Mouse (Mus musculus) heart, adult 18-20 months (tissue): Measurements from ENCODE around the gene Mmrn2. TPM values are rescaled to one million over a fixed set of nuclear protein-coding genes. Genes with fewer than 3 reads are reported as not detected.
"Not testable (repeated sequence)": the region's sequence is repeated elsewhere in the genome, so short reads cannot be mapped to it uniquely, and the experiment has no call there.

Experiments used
- DNase-seq, 2 experiments: peaks; one replicate each; pipeline ENCODE4 v3.0.0; 2021 to 2022; ENCODE audit warnings: mixed read lengths in 1 of 2
- total RNA-seq, 2 experiments: library from RNA; stranded (reverse); gene quantifications; 2 replicates each; pipeline ENCODE4 v1.2.3; 2021

Mmrn2 gene
- total RNA-seq, 2 experiments from 2014 or later, result 30.1 to 30.7 TPM

DNA sequence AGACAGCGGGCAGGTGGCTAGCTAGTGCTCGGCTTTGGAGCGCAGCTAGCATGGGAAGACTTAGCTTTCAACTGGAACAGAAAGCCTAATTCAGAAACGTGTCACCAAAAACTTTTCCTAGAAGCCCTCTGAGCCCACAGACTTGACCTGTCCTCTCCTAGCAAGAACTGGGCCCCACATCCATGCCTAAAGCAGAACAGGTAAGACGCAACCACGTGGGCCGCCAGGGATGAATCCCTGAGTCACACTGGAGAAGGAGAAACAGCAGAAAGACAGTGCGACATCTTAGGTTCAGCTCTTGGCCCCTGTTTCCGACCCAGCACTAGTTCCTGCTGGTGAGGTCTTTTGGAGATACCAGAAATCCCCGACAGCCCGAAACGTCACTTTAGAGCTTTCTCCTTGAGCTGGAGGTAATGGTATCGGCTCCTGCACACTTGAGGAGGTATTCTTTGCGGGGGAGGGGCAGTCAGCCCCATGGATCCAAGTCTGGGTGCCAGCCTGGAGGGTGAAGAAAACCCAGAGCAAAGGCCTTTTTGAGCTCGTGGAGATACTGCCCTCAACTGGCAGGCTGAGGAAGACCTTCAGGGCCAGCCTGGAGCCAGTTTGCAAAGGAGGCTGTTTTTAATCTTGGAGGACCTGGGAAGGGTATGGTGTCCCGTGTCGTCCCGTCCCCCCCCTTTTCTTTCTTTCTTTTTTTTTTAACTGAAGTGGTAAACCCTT is 12.4 kb upstream of the Mmrn2 start:
- peak; percentile 78 to 79 for DNase-seq

DNA sequence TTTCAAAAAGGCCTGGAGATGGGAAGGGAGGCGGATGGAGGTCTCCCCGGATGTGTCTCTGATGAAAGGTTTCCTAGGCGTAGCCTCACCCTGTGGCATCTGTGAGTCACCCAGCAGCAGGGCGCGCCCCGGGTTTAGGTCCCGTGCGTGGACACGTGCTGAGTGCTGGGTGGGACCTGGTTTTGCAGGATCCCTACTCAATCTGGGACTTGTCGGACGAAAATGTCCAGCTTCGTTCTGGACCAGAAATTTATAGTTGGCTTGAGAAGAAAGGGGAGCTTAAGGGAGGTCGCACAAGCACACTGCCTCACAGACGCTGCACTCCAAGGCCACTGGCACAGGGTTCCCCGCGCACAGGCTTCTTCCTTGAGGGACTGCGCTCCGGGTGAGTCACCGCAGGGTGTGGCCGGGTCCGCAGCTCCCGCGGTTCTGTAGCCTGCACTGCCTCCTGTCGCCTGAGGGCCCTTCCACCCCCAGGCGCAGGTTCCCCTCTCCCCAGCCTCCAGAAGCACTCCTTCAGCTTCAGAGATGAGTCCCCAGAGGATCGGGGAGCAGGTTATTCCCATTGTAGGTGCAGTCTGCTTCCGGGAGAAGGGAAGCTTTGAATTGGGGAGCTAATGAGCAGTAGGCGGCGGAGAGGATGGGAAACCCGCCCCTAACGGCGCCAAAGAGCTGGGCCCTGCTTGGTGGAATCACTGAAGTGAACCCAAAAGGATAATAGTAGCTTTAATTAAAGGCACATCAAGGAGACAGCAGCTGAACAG is 11.6 kb upstream of the Mmrn2 start:
- peak; percentile 86 to 89 for DNase-seq

DNA sequence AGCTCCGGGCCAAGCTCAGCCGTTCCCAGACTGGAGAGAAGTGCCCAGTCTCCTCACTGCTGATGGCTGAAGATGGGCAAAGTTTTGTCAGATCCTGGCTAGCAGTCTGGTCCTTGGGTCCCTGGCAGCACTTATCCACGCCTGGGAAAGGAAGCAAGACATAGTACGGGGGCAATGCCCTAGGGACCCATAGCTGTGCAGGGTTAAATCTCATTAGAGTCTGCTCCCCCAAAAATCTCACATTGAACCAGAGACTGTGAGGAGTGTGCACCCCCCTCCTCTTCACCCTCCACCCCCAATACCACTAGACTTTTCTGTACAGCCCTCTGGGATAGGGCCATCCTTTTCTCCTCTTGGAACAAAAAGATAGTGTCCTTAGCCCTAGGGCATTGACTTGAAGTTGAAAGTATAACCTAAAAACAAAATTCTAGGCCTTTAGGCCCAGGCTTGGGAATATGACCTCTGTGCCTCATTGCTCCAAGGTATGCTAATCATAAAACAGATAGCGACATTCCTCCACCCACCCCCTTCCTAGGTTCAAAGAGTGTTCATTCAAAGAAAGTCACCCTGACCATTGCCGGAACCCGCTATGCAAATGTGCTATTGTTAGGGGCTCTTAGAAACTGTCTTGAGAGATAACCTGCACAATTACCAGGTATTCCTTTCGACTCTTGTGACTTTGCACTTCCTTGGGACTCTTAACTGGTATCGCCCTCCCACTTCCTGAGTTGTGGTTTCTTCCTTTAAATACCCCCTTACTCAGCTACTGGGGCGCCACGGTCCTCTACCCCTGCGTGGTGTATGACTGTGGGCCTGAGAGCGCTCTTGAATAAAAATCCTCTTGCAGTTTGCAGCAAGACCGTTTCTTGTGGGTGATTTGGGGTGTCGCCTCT is 10.8 kb upstream of the Mmrn2 start:
- not testable (repeated sequence) for DNase-seq

GRCm38 (mm10) chr14:34365147-34365507 is 10.1 kb upstream of the Mmrn2 start:
- DNase-seq, result no peak

GRCm38 (mm10) chr14:34370203-34370602 is 5.1 kb upstream of the Mmrn2 start:
- DNase-seq, result no peak

- DNase-seq, result no peak
These were observed 4.3 kb upstream of the Mmrn2 start for GRCm38 (mm10) chr14:34370921-34371320.

DNA sequence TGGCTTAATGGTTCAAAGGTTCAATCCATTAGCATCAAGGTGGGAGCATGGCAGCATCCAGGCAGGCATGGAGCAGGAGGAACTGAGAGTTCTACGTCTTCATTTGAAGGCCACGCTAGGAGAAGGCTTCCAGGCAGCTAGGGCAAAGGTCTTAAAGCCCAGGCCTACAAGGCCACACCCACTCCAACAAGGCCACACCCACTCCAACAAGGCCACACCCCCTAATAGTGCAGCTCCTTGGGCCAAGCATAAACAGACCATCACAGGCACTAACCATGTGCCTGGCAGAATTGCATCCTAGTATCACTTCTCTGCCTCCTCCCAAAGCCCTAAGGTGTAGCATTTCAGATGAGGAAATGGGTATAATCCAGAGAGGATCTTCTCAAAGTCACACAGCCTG is 3.5 kb upstream of the Mmrn2 start:
- DNase-seq, result no peak

GRCm38 (mm10) chr14:34372646-34373045 is 2.6 kb upstream of the Mmrn2 start:
- DNase-seq, result peak; percentile 65 to 82

DNA sequence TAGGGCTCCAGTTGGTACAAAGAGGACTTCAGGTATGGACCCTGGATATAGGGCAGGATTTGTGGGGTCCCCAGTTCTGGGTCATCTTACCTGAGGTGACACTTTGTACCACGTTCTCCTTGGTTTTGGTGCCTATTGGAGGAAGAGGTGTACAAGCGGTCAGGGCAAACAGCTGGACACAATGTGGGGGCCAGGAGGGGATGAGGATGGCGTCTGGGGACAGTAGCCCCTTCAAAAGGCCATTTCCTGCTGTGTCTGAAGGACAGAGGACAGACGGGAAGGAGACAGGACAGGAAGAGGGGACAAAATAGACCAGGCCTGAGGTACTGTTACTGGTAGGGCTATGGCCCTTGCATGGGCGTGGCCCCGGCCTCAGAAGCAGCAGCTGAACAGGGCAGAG is 1.7 kb upstream of the Mmrn2 start:
- DNase-seq, result no peak

GRCm38 (mm10) chr14:34374577-34374976 is 688 bp upstream of the Mmrn2 start, which contains the start of gene Sncg:
Sncg (minus strand) TSS chr14:34374789.
- peak in 1 of 2 experiments; percentile 17 for DNase-seq

GRCm38 (mm10) chr14:34375941-34376340 is 676 bp downstream of the Mmrn2 start:
- DNase-seq, result no peak

GRCm38 (mm10) chr14:34377121-34377520 is 1.9 kb downstream of the Mmrn2 start:
- peak in 1 of 2 experiments; percentile 33 for DNase-seq

- DNase-seq, result peak; percentile 73 to 87
These were observed 3.5 kb downstream of the Mmrn2 start for GRCm38 (mm10) chr14:34378560-34379331.

GRCm38 (mm10) chr14:34382921-34383704 is 7.8 kb downstream of the Mmrn2 start:
- DNase-seq, result peak in 1 of 2 experiments; percentile 42

- DNase-seq, result no peak
These were observed 18.0 kb downstream of the Mmrn2 start for GRCm38 (mm10) chr14:34393295-34393694.

DNA sequence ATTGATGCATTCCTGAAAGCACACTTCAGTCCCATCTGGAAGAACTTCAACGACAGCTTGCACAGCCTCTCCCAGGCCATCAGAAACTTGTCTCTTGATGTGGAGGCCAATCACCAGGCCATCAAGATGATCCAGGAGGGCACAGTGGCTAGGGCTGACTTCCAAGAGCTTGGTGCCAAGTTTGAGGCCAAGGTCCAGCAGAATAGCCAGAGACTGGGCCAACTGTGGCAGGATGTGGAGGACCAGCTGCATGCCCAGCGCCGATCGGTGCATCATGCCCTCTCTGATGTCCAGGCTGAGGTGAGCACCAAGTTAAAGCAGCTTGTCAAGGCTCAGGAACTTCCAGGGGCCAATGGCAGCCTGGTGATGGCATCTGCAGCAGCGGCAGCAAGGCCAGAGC is 22.6 kb downstream of the Mmrn2 start:
- DNase-seq, result no peak

DNA sequence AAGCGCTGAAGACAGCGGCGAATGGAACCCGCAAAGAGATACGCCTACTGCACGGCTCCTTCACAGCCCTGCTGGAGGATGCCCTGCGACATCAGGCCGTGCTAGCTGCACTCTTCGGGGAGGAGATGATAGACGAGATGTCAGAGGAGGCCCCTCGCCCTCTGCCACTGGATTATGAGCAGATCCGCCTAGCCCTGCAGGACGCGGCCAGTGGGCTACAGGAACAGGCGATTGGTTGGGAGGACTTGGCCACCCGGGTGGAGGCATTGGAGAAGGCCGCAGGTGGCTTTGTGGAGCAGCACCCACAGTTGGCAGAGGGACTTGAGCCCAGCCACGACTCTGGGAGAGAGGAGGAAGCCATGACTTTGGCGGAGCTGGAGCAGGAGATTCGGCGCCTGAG is 23.6 kb downstream of the Mmrn2 start:
- DNase-seq, result no peak

- DNase-seq, result no peak
These were observed 24.0 kb downstream of the Mmrn2 start for GRCm38 (mm10) chr14:34399301-34399700.

DNA sequence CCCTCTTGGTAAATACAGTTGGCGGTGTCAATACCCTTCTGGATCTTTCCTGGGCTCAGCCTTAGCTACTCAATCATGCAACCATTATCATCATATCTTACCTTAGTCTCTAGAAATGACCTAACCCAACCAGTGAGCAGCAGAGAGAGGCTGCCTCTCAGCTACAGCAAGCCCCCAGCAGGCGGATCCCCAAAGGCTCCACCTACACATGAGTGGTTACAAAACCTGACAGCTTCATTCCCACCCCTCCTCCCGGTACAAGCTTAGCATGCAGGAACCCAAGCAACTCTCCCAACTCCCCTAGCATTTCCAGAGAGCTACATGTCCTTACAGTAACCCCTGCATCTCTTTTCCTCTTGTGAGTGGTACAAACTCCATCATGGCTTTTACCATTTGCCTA is 24.8 kb downstream of the Mmrn2 start:
- DNase-seq, result no peak

DNA sequence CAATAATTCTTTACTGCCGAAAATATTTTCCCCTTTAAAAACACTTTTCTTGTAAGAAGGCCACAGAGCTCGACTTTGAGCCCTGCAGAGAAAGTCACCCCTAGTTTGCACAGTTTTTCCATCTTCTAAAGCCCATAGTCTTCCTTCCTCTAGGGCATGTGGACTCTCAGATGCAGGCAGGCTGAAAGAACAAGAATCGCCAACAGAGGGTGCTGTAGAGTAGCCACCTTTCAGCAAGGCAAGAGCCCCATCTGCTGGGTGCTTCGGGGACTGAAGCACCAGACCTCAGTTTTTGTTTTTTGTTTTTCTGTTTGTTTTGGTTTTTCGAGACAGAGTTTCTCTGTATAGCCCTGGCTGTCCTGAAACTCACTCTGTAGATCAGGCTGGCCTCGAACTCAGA is 25.9 kb downstream of the Mmrn2 start:
- peak; percentile 78 to 93 for DNase-seq

GRCm38 (mm10) chr14:34402871-34403270 is 27.6 kb downstream of the Mmrn2 start:
- no peak for DNase-seq
